Mouse (Mus musculus) thymus, adult 2 months (tissue): ENCODE results near the gene Siglece.

ENCODE experiments used
- CTCF ChIP-seq: fragments of 200-500 bp; IDR thresholded peaks from 2 replicates; pipeline ENCODE4 v1.5.1; 2012; ENCODE audit warnings: mild to moderate bottlenecking, control low read depth, low read length, moderate library complexity, borderline replicate concordance; ENCODE audit not compliant: control insufficient read depth, poor library complexity, insufficient read depth; ENCODE audit errors: extremely low read depth
- POLR2A ChIP-seq: fragments of 200-500 bp; IDR thresholded peaks from 2 replicates; pipeline ENCODE4 v1.6.1; 2012; ENCODE audit warnings: mild to moderate bottlenecking, low read length, control low read depth, moderate library complexity; ENCODE audit not compliant: control insufficient read depth, poor library complexity, insufficient read depth; ENCODE audit errors: extremely low read depth

- TF ChIP-seq CTCF = no peak
- no peak for TF ChIP-seq POLR2A
Observed at GRCm38 (mm10) chr7:43675091-43675490, 15.1 kb upstream of the Siglece start.
